Mouse (Mus musculus): ENCODE measurements at regions not wholly inside any gene's neighbourhood (a gene's known extent, or its start where the extent isn't known, plus 50 kb on each side); places are given as distances from the start of the nearest gene placed in this dataset.

DNA sequence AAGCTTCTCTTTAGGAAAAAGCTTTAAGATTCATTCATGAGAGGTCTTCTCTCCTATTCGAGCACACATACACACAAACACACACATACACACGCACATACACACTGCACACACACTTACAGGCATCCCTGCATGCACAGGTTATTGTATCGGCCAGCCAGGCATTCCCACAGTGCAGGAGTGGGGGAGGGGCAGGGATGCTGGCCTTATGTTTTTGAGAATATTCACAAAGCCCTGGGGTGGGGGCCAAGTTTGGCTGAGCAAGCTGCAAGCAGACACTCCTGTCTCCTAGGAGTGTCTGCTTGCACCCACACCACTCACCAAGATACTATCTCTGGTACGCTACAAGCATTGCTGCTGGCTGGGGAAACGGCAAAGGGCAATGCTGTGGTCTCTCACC, 102.6 kb downstream of the Cyp26b1 start:
- no peaks in the 10 kb centered on the region for H3K79me2 ChIP-seq (ENCODE audit: control insufficient read depth, insufficient read depth, low read length, poor library complexity)
- H3K4me1 ChIP-seq (ENCODE audit: control insufficient read depth in 1 of 2, insufficient read depth in 2 of 2, low read length in 2 of 2) = peaks cover 14 to 16% of the 10 kb centered on the region in 2 experiments
- H3K9me3 ChIP-seq (replicated peaks; ENCODE audit: insufficient read depth, low read length) = no peaks in the 10 kb centered on the region
- no peak overlapping the region for H3K4me3 ChIP-seq (ENCODE audit: control insufficient read depth in 1 of 2, insufficient read depth in 1 of 2, low read depth in 2 of 2, low read length in 2 of 2)
- H3K36me3 ChIP-seq (ENCODE audit: control insufficient read depth in 1 of 2, insufficient read depth in 2 of 2, low read length in 2 of 2) = peaks cover 0 to 5% of the 10 kb centered on the region in 2 experiments; a peak in 2 of 4 replicates
- no peak for TF ChIP-seq USF2 (IDR thresholded peaks at IDR 0.05; ENCODE audit: borderline replicate concordance in 1 of 2, insufficient read depth in 1 of 2, low read depth in 1 of 2, low read length in 2 of 2)
- no peak for TF ChIP-seq CHD2 (IDR thresholded peaks at IDR 0.05; ENCODE audit: low read length)
- TF ChIP-seq EP300 (IDR thresholded peaks at IDR 0.05; ENCODE audit: low read depth in 1 of 2, low read length in 2 of 2) = no peak
- no peak for TF ChIP-seq POLR2AphosphoS2 (IDR thresholded peaks at IDR 0.05; ENCODE audit: low read length)
- no peak for TF ChIP-seq NRF1 (IDR thresholded peaks at IDR 0.05; ENCODE audit: insufficient read depth, low read depth, low read length, poor library complexity, severe bottlenecking)
- no peak for TF ChIP-seq E2F4 (IDR thresholded peaks at IDR 0.05; ENCODE audit: borderline replicate concordance, low read depth, low read length)
- no peak for TF ChIP-seq SMC3 (IDR thresholded peaks at IDR 0.05; ENCODE audit: low read depth, low read length)
- no peak for TF ChIP-seq NELFE (IDR thresholded peaks at IDR 0.05; ENCODE audit: low read depth, low read length)
- no peak for DNase-seq (ENCODE audit: low read depth, low spot score)
- H3K27me3 ChIP-seq (ENCODE audit: control insufficient read depth in 1 of 2, insufficient read depth in 2 of 2, low read length in 2 of 2) = peaks cover 0 to 2% of the 10 kb centered on the region in 2 experiments; a peak in 2 of 4 replicates
- H3K27ac ChIP-seq (ENCODE audit: control insufficient read depth, low read depth, low read length) = no peak overlapping the region
- no peak overlapping the region for H3K9ac ChIP-seq (ENCODE audit: control insufficient read depth, low read depth, low read length, poor library complexity, severe bottlenecking)

DNA sequence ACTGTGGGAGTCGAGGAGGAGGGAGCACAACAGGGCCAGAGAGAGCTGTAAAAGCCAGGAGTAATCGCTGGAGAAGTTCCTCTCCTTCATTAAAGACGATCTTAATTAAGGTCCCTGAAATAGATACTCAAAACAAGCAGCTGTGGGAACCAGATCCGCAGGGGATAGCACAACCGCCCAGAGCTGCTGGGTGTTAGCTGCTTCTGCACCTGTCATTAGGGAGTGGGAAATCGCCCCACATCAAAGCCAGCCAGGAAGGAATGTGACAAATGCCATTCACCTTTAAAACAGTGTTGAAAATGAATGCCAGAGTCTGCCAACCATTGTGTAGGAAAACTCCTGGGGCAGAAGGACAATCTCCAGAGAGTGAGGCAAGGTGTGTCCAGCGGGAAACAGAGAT, 112.5 kb downstream of the Cyp26b1 start:
- no peak overlapping the region for H3K9ac ChIP-seq (ENCODE audit: control insufficient read depth, low read depth, low read length, poor library complexity, severe bottlenecking)
- H3K4me3 ChIP-seq (ENCODE audit: control insufficient read depth in 1 of 2, insufficient read depth in 1 of 2, low read depth in 2 of 2, low read length in 2 of 2) = no peak overlapping the region
- H3K79me2 ChIP-seq (ENCODE audit: control insufficient read depth, insufficient read depth, low read length, poor library complexity) = no peaks in the 10 kb centered on the region
- no peak for DNase-seq (ENCODE audit: low read depth, low spot score)
- H3K36me3 ChIP-seq (ENCODE audit: control insufficient read depth in 1 of 2, insufficient read depth in 2 of 2, low read length in 2 of 2) = no peaks in the 10 kb centered on the region
- H3K27me3 ChIP-seq (ENCODE audit: control insufficient read depth in 1 of 2, insufficient read depth in 2 of 2, low read length in 2 of 2) = peaks cover 4 to 9% of the 10 kb centered on the region in 2 experiments
- H3K27ac ChIP-seq (ENCODE audit: control insufficient read depth, low read depth, low read length) = no peak overlapping the region
- no peaks in the 10 kb centered on the region for H3K9me3 ChIP-seq (replicated peaks; ENCODE audit: insufficient read depth, low read length)
- H3K4me1 ChIP-seq (ENCODE audit: control insufficient read depth in 1 of 2, insufficient read depth in 2 of 2, low read length in 2 of 2) = no peaks in the 10 kb centered on the region
- TF ChIP-seq ETS1 (IDR thresholded peaks at IDR 0.05; ENCODE audit: low read depth, low read length) = no peak
- TF ChIP-seq RCOR1 (IDR thresholded peaks at IDR 0.05; ENCODE audit: low read depth, low read length) = no peak
- TF ChIP-seq ZMIZ1 (IDR thresholded peaks at IDR 0.05; ENCODE audit: low read depth, low read length) = no peak
- no peak for TF ChIP-seq KAT2A (conservative IDR thresholded peaks at IDR 0.05; ENCODE audit: low read depth, low read length)
- TF ChIP-seq TCF12 (IDR thresholded peaks at IDR 0.05; ENCODE audit: low read depth, low read length) = no peak
- TF ChIP-seq POLR2AphosphoS2 (IDR thresholded peaks at IDR 0.05; ENCODE audit: low read length) = no peak
- no peak for TF ChIP-seq JUND (IDR thresholded peaks at IDR 0.05; ENCODE audit: low read depth, low read length)
- no peak for TF ChIP-seq POLR2AphosphoS5 (IDR thresholded peaks at IDR 0.05; ENCODE audit: borderline replicate concordance, low read depth, low read length)
- TF ChIP-seq CHD2 (IDR thresholded peaks at IDR 0.05; ENCODE audit: low read length) = no peak
- no peak for TF ChIP-seq GABPA (IDR thresholded peaks at IDR 0.05; ENCODE audit: low read depth, low read length)
- no peak for TF ChIP-seq RAD21 (IDR thresholded peaks at IDR 0.05; ENCODE audit: low read depth, low read length)
- no peak for TF ChIP-seq HCFC1 (IDR thresholded peaks at IDR 0.05; ENCODE audit: low read depth, low read length)
- no peak for TF ChIP-seq MAFK (IDR thresholded peaks at IDR 0.05; ENCODE audit: borderline replicate concordance, low read depth, low read length)
- TF ChIP-seq ELF1 (IDR thresholded peaks at IDR 0.05; ENCODE audit: low read depth, low read length) = no peak
- no peak for TF ChIP-seq NELFE (IDR thresholded peaks at IDR 0.05; ENCODE audit: low read depth, low read length)
- TF ChIP-seq MAX (IDR thresholded peaks at IDR 0.05; ENCODE audit: low read length) = no peak
- no peak for TF ChIP-seq SMC3 (IDR thresholded peaks at IDR 0.05; ENCODE audit: low read depth, low read length)
